Mouse (Mus musculus) midbrain, postnatal 0 days (tissue): ENCODE results near the gene Znrd1. TPM values are rescaled to one million over a fixed set of nuclear protein-coding genes. Genes with fewer than 3 reads are reported as not detected.
"Not testable (repeated sequence)": the region's sequence is repeated elsewhere in the genome, so short reads cannot be mapped to it uniquely, and the experiment has no call there.

Experiments used
- ATAC-seq: fragments of 200-750 bp; cut with Nextera tagmentation; 2 replicates; pipeline ENCODE4 v1.8.0; 2017; ENCODE audit warnings: moderate number of reproducible peaks, mild to moderate bottlenecking, moderate TSS enrichment, moderate library complexity; ENCODE audit not compliant: low FRiP score
- DNase-seq: peaks from one replicate; pipeline ENCODE4 v3.0.0-alpha.2; 2015; ENCODE audit warnings: low spot score
- H3K27ac ChIP-seq: fragments of 300-500 bp; sonication (generic); 2 replicates; pipeline ENCODE4 v1.5.1; 2014; ENCODE audit warnings: low read depth, mild to moderate bottlenecking, low read length, mixed read lengths
- H3K27me3 ChIP-seq: fragments of 300-500 bp; sonication (generic); 2 replicates; pipeline ENCODE4 v1.6.1; 2014; ENCODE audit warnings: low read length, control low read depth, mixed read lengths; ENCODE audit not compliant: insufficient read depth
- H3K36me3 ChIP-seq: fragments of 300-500 bp; sonication (generic); 2 replicates; pipeline ENCODE4 v1.6.1; 2014; ENCODE audit warnings: low read length, control low read depth, mixed read lengths; ENCODE audit not compliant: insufficient read depth
- H3K4me1 ChIP-seq: fragments of 300-500 bp; sonication (generic); 2 replicates; pipeline ENCODE4 v1.6.1; 2014; ENCODE audit warnings: mild to moderate bottlenecking, control low read depth, antibody characterized with exemption, low read length, mixed read lengths; ENCODE audit not compliant: insufficient read depth
- H3K4me2 ChIP-seq: fragments of 300-500 bp; sonication (generic); 2 replicates; pipeline ENCODE4 v1.6.1; 2014; ENCODE audit warnings: low read depth, mild to moderate bottlenecking, low read length, mixed read lengths; ENCODE audit not compliant: poor library complexity, severe bottlenecking
- H3K4me3 ChIP-seq: fragments of 300-500 bp; sonication (generic); 2 replicates; pipeline ENCODE4 v1.5.1; 2014; ENCODE audit warnings: low read depth, mild to moderate bottlenecking, low read length, moderate library complexity
- H3K9ac ChIP-seq: fragments of 300-500 bp; sonication (generic); replicated peaks from 2 replicates; pipeline ENCODE4 v1.6.1; 2014; ENCODE audit warnings: mild to moderate bottlenecking, low read length, moderate library complexity, mixed read lengths; ENCODE audit not compliant: poor library complexity, severe bottlenecking
- H3K9me3 ChIP-seq: fragments of 300-500 bp; sonication (generic); 2 replicates; pipeline ENCODE4 v1.6.1; 2016; ENCODE audit warnings: low read length, control low read depth
- CTCF ChIP-seq: IDR thresholded peaks from 2 replicates; pipeline ENCODE4 v1.5.1; 2016; ENCODE audit warnings: antibody characterized with exemption, mild to moderate bottlenecking
- whole genome bisulfite sequencing: fragments of 180-500 bp; shearing (Covaris S2); extraction: QIAGEN DNeasy Blood & Tissue Kit; methylation state at CpG from one replicate; pipeline ENCODE4 v1.1.7; 2014; 5-methylcytosine and 5-hydroxymethylcytosine counted together
- polyA plus RNA-seq: library from polyadenylated mRNA; unstranded; fragments of >200 nt; fragmentation: Nextera tagmentation; extraction: Ambion mirVana; gene quantifications from 2 replicates; pipeline ENCODE4 v1.2.1, GENCODE M21; 2015
- total RNA-seq: library from RNA; depleted of rRNA; stranded (reverse); fragments of >200 nt; gene quantifications from 2 replicates; pipeline ENCODE4 v1.2.3, GENCODE M21; 2014

Znrd1 gene
- total and polyA plus RNA-seq, 2 experiments from 2014 or later: 31.6 to 43.7 TPM

DNA sequence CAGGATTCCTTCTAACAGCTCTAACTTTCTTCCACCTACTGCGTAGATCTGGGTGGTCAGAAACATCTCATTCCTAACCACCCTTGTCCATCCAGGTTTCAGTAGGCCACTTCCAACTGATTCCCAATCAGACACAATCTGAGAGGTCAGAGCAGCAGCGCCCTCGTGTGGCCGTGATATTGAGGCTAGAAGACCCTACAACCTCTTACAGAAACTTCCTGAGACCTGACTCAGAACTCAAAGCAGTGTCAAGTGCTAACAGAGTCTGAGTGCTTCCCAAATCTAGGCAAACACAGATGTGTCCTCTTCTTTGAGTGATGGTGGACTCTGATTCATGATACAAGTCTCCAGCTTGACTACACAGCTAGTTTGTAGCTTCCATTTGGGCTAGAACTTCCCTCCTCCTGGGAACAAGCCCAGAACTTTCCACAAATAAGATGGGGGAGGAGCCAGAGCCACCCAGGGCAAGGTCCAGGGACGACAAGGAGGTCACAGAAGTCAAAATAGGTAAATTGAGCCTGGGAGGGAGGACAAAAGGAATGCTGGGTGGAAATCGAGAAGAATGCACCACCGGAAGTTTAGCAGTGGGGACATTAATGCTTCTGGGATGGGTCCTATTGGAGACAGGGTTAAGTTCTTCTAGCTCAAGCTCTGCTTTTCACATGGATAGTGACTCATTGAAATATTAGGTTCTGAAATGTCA lies 38.8 kb upstream of the Znrd1 start:
- peak; percentile 84 for DNase-seq
- H3K36me3 ChIP-seq: no peaks in the 10 kb centered on the region
- H3K4me3 ChIP-seq: no peak overlapping the region
- H3K9me3 ChIP-seq: no peaks in the 10 kb centered on the region
- no peaks in the 10 kb centered on the region for H3K4me1 ChIP-seq
- ATAC-seq: no peak
- WGBS: 34% methylated on average over 7 of the region's 7 CpGs
- H3K27ac ChIP-seq: no peak overlapping the region
- no peaks in the 10 kb centered on the region for H3K27me3 ChIP-seq
- peak; percentile 84 for TF ChIP-seq CTCF
- H3K9ac ChIP-seq: no peak overlapping the region
- no peak overlapping the region for H3K4me2 ChIP-seq

DNA sequence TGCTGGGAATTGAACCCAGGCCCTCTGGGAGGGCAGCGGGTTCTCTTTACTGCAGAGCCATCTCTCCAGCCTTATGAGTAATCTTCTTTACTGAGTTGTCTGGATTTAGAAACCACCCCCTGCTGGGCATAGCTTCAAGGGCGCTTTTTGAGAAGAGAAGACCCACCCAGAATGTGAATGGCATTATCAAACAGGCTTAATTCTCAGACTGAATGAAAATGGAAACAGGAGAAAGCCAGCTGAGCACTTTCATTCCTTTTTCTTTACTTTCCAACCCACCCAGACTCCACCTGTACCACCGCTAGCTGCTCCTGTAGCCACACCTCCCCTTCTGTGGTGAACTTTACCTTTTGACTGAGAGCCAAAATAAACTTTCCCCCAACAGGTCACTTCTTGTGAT lies 37.1 kb upstream of the Znrd1 start:
- Histone ChIP-seq H3K9me3 (no peaks in the 10 kb centered on the region), H3K36me3 (no peaks in the 10 kb centered on the region), H3K4me3 (no peak overlapping the region), H3K27me3 (no peaks in the 10 kb centered on the region), H3K4me2 (no peak overlapping the region), H3K4me1 (no peaks in the 10 kb centered on the region), H3K9ac (no peak overlapping the region), H3K27ac (no peak overlapping the region)
- TF ChIP-seq CTCF: no peak
- no peak for DNase-seq
- ATAC-seq: no peak
- WGBS: 48% methylated on average over 3 of the region's 3 CpGs

DNA sequence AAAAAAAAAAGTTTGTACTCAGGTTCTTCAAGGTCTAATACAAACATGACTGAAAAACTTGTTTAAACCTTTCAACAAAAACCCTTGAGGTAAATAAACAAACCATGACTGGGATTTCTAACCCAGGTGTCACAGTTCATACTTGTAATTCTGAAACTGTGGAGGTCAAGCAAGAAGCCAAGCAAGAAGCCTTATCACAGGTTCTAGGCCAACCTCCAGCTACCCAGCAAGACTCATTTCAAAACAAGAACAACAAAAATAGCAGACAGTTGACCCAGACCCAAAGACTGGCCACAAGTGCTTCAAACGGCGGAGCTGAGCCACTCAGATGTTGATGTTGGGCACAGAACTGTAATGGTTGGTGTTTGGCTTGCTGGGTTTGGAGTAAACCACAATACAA lies 36.2 kb upstream of the Znrd1 start:
- H3K36me3 ChIP-seq: no peaks in the 10 kb centered on the region
- H3K4me1 ChIP-seq: no peaks in the 10 kb centered on the region
- H3K27me3 ChIP-seq: peaks cover 2% of the 10 kb centered on the region; the same call in 1 of the 2 replicates
- no peak overlapping the region for H3K27ac ChIP-seq
- ATAC-seq (no peak), DNase-seq (no peak)
- H3K4me2 ChIP-seq: no peak overlapping the region
- 96% methylated on average over 2 of the region's 2 CpGs for WGBS
- H3K9ac ChIP-seq: no peak overlapping the region
- no peak for TF ChIP-seq CTCF
- no peak overlapping the region for H3K4me3 ChIP-seq
- H3K9me3 ChIP-seq: no peaks in the 10 kb centered on the region

DNA sequence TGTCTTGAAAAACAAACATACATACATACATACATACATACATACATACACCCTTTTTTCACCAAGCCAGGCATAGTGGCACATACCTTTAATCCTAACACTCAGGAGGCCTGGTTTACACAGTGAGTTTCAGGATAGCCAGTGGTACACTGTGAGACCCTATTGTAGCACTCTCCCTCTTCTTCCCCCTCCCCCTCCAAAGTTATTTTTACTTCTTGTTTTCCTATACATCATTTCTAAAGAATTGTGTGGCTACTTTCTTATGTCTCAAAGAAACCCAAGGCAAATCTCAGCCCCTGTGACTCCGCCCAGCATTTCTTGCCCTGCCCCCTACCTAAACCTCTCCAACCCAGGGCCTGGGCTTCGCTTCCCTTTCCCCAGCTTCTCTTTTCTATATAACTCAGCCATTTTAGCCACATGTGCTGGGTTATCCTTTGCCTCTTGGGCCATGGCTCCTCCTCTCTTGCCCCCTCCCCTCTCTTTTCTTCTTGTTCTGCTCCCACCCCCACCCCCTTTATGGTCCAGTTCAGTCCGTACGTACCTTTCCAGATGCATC lies 35.5 kb upstream of the Znrd1 start:
- Histone ChIP-seq H3K9ac (no peak overlapping the region), H3K27me3 (peaks cover 6% of the 10 kb centered on the region), H3K4me3 (no peak overlapping the region), H3K36me3 (no peaks in the 10 kb centered on the region), H3K4me2 (no peak overlapping the region), H3K9me3 (no peaks in the 10 kb centered on the region), H3K27ac (no peak overlapping the region), H3K4me1 (no peaks in the 10 kb centered on the region)
- 95% methylated on average over 4 of the region's 4 CpGs for WGBS
- ATAC-seq: no peak
- DNase-seq: no peak
- TF ChIP-seq CTCF: no peak

DNA sequence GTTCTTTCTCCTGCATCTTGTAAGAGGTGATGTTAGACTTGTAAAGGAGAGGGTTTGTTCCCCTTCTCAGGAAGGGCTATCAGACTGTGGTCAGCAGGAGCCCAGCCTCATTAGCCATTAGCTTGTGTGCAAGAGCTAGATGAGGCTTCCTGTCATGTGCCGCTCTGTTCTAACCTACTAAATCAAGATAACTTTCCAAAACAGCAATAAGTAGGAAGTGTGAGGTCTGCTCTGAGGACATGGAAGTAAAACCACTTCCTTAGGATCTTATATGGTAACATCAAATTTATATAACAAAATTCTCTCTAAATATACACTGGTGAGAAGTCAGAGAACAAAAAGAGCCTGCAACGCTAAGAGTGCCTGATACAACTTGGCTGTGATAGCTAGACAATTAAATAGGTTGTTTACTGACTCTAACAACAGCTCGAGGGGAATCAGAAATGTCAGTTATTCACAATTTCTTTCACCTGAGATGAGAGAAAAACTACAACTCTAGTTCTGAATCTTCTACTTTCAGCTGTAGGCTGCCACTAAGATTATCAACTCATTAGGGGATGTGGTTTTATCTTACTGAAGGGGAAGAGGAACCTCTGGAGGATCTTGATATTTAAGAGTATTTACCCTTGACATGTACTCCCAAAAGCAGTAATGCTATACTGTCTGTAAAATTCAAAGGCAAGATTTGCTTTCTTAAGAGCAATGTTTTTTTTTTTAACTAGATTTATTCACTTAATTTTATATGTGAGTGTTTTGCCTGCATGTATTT lies 34.2 kb upstream of the Znrd1 start:
- ATAC-seq (no peak), DNase-seq (no peak)
- Histone ChIP-seq H3K27me3 (peaks cover 13% of the 10 kb centered on the region), H3K4me1 (no peaks in the 10 kb centered on the region), H3K4me2 (no peak overlapping the region), H3K27ac (no peak overlapping the region), H3K9me3 (no peaks in the 10 kb centered on the region), H3K4me3 (no peak overlapping the region), H3K36me3 (no peaks in the 10 kb centered on the region), H3K9ac (no peak overlapping the region)
- TF ChIP-seq CTCF: no peak
- 75% methylated on average over 3 of the region's 3 CpGs for WGBS

DNA sequence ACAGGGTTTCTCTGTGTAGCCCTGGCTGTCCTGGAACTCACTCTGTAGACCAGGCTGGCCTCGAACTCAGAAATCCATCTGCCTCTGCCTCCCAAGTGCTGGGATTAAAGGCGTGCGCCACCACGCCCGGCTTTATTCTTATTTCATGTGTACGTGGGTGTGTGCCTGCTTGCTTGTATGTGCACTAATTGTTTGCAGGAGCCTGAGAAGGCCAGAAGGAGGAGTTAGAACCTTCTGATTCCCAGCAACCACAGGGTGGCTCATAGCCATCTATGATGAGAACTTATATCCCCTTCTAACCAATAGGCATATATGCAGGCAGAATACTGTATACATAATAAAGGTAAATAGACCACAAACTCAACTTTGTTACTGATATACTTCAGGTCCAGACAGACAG lies 32.3 kb upstream of the Znrd1 start:
- whole genome bisulfite sequencing: 93% methylated on average over 6 of the region's 6 CpGs
- H3K27ac ChIP-seq, H3K9ac ChIP-seq, H3K4me3 ChIP-seq, H3K4me2 ChIP-seq, H3K36me3 ChIP-seq, ATAC-seq, DNase-seq, H3K9me3 ChIP-seq, H3K4me1 ChIP-seq: not testable (repeated sequence)
- H3K27me3 ChIP-seq: peaks cover 13% of the 10 kb centered on the region
